Mouse (Mus musculus): ENCODE measurements around the gene Dpysl5. TPM values are rescaled to one million over a fixed set of nuclear protein-coding genes. Genes with fewer than 3 reads are reported as not detected.

The Dpysl5 gene
- 8.7 and 10.4 TPM in 2 replicates for polyA plus RNA-seq (2014; fragmentation: Nextera tagmentation; extraction: Ambion mirVana)

GRCm38 (mm10) chr5:30711147-30712001, at the start of gene Dpysl5:
Gene Dpysl5, plus strand, starts transcription at chr5:30711564.
- Histone ChIP-seq H3K9ac (ENCODE audit: low read length) (peak within 1 kb of the TSS; percentile 23; the same call in 1 of the 2 replicates), H3K9me3 (ENCODE audit: control insufficient read depth, low read length) (no peaks in the 10 kb centered on the region), H3K4me1 (replicated peaks; ENCODE audit: control insufficient read depth, insufficient read depth, low read length) (peaks cover 16% of the 10 kb centered on the region), H3K36me3 (ENCODE audit: control insufficient read depth, insufficient read depth, low read length) (no peaks in the 10 kb centered on the region), H3K27ac (ENCODE audit: low read depth) (no peak within 1 kb of the TSS), H3K27me3 (replicated peaks; ENCODE audit: control insufficient read depth, insufficient read depth, low read length) (peaks cover 58% of the 10 kb centered on the region), H3K4me2 (ENCODE audit: low read length) (peak within 1 kb of the TSS; percentile 83), H3K4me3 (ENCODE audit: low read depth, low read length) (peak within 1 kb of the TSS; percentile 41)
- DNase-seq (ENCODE audit: low spot score) (peak; percentile 79), ATAC-seq (replicated peaks; ENCODE audit: low FRiP score, low TSS enrichment, low read depth) (peak; percentile 85)
- WGBS = under 1% methylated on average over 69 of the region's 71 CpGs

GRCm38 (mm10) chr5:30665360-30665759, 46.0 kb upstream of the Dpysl5 start:
- WGBS = 89% methylated on average over 9 of the region's 9 CpGs
- DNase-seq (ENCODE audit: low spot score) = no peak
- Histone ChIP-seq H3K27me3 (replicated peaks; ENCODE audit: control insufficient read depth, insufficient read depth, low read length) (no peaks in the 10 kb centered on the region), H3K4me1 (replicated peaks; ENCODE audit: control insufficient read depth, insufficient read depth, low read length) (peaks cover 9% of the 10 kb centered on the region), H3K9me3 (ENCODE audit: control insufficient read depth, low read length) (no peaks in the 10 kb centered on the region), H3K36me3 (ENCODE audit: control insufficient read depth, insufficient read depth, low read length) (peaks cover 12% of the 10 kb centered on the region), H3K4me2 (ENCODE audit: low read length) (no peak overlapping the region), H3K27ac (ENCODE audit: low read depth) (no peak overlapping the region), H3K4me3 (ENCODE audit: low read depth, low read length) (no peak overlapping the region), H3K9ac (ENCODE audit: low read length) (no peak overlapping the region)
- no peak for ATAC-seq (replicated peaks; ENCODE audit: low FRiP score, low TSS enrichment, low read depth)

GRCm38 (mm10) chr5:30665968-30666367, 45.4 kb upstream of the Dpysl5 start:
- 64% methylated on average over 6 of the region's 6 CpGs for WGBS

GRCm38 (mm10) chr5:30666391-30667195, 44.8 kb upstream of the Dpysl5 start, which contains the start of gene Cenpa:
Gene Cenpa, plus strand, starts transcription at chr5:30666777.
- peak within 1 kb of the TSS; percentile 81 for H3K9ac ChIP-seq (ENCODE audit: low read length)
- H3K4me3 ChIP-seq (ENCODE audit: low read depth, low read length) = peak within 1 kb of the TSS; percentile 92
- no peaks in the 10 kb centered on the region for H3K27me3 ChIP-seq (replicated peaks; ENCODE audit: control insufficient read depth, insufficient read depth, low read length)
- peak; percentile 88 for DNase-seq (ENCODE audit: low spot score)
- no peaks in the 10 kb centered on the region for H3K9me3 ChIP-seq (ENCODE audit: control insufficient read depth, low read length)
- H3K4me1 ChIP-seq (replicated peaks; ENCODE audit: control insufficient read depth, insufficient read depth, low read length) = peaks cover 9% of the 10 kb centered on the region
- peak within 1 kb of the TSS; percentile 75 for H3K27ac ChIP-seq (ENCODE audit: low read depth)
- H3K36me3 ChIP-seq (ENCODE audit: control insufficient read depth, insufficient read depth, low read length) = peaks cover 25% of the 10 kb centered on the region
- peak within 1 kb of the TSS; percentile 77 for H3K4me2 ChIP-seq (ENCODE audit: low read length)
- under 1% methylated on average over 40 of the region's 40 CpGs for WGBS
- peak; percentile 93 for ATAC-seq (replicated peaks; ENCODE audit: low FRiP score, low TSS enrichment, low read depth)

More at GRCm38 (mm10) chr5:30665968-30666367, 45.4 kb upstream of the Dpysl5 start:
- no peak for DNase-seq (ENCODE audit: low spot score)
- Histone ChIP-seq H3K4me2 (ENCODE audit: low read length) (peak overlapping the region; percentile 77), H3K9ac (ENCODE audit: low read length) (peak overlapping the region; percentile 81; the same call in 1 of the 2 replicates), H3K4me3 (ENCODE audit: low read depth, low read length) (peak overlapping the region; percentile 92; the same call in 1 of the 2 replicates), H3K4me1 (replicated peaks; ENCODE audit: control insufficient read depth, insufficient read depth, low read length) (peaks cover 9% of the 10 kb centered on the region), H3K27ac (ENCODE audit: low read depth) (peak overlapping the region; percentile 54; the same call in 1 of the 2 replicates), H3K36me3 (ENCODE audit: control insufficient read depth, insufficient read depth, low read length) (peaks cover 19% of the 10 kb centered on the region), H3K27me3 (replicated peaks; ENCODE audit: control insufficient read depth, insufficient read depth, low read length) (no peaks in the 10 kb centered on the region), H3K9me3 (ENCODE audit: control insufficient read depth, low read length) (no peaks in the 10 kb centered on the region)
- ATAC-seq (replicated peaks; ENCODE audit: low FRiP score, low TSS enrichment, low read depth) = no peak

GRCm38 (mm10) chr5:30667215-30667614, 44.1 kb upstream of the Dpysl5 start:
- Histone ChIP-seq H3K9me3 (ENCODE audit: control insufficient read depth, low read length) (no peaks in the 10 kb centered on the region), H3K36me3 (ENCODE audit: control insufficient read depth, insufficient read depth, low read length) (peaks cover 31% of the 10 kb centered on the region), H3K9ac (ENCODE audit: low read length) (peak overlapping the region; percentile 81), H3K27ac (ENCODE audit: low read depth) (peak overlapping the region; percentile 75), H3K27me3 (replicated peaks; ENCODE audit: control insufficient read depth, insufficient read depth, low read length) (no peaks in the 10 kb centered on the region), H3K4me2 (ENCODE audit: low read length) (peak overlapping the region; percentile 77), H3K4me3 (ENCODE audit: low read depth, low read length) (peak overlapping the region; percentile 92), H3K4me1 (replicated peaks; ENCODE audit: control insufficient read depth, insufficient read depth, low read length) (peaks cover 9% of the 10 kb centered on the region)
- ATAC-seq (replicated peaks; ENCODE audit: low FRiP score, low TSS enrichment, low read depth) = no peak
- under 1% methylated on average over 13 of the region's 13 CpGs for WGBS
- no peak for DNase-seq (ENCODE audit: low spot score)

GRCm38 (mm10) chr5:30667686-30668085, 43.7 kb upstream of the Dpysl5 start:
- Histone ChIP-seq H3K4me3 (ENCODE audit: low read depth, low read length) (peak overlapping the region; percentile 92), H3K9me3 (ENCODE audit: control insufficient read depth, low read length) (no peaks in the 10 kb centered on the region), H3K27ac (ENCODE audit: low read depth) (no peak overlapping the region), H3K36me3 (ENCODE audit: control insufficient read depth, insufficient read depth, low read length) (peaks cover 36% of the 10 kb centered on the region), H3K4me2 (ENCODE audit: low read length) (peak overlapping the region; percentile 77), H3K4me1 (replicated peaks; ENCODE audit: control insufficient read depth, insufficient read depth, low read length) (peaks cover 9% of the 10 kb centered on the region), H3K27me3 (replicated peaks; ENCODE audit: control insufficient read depth, insufficient read depth, low read length) (no peaks in the 10 kb centered on the region), H3K9ac (ENCODE audit: low read length) (peak overlapping the region; percentile 81)
- DNase-seq (ENCODE audit: low spot score) (no peak), ATAC-seq (replicated peaks; ENCODE audit: low FRiP score, low TSS enrichment, low read depth) (no peak)
- WGBS = 8% methylated on average over 3 of the region's 3 CpGs

- peaks cover 9% of the 10 kb centered on the region for H3K4me1 ChIP-seq (replicated peaks; ENCODE audit: control insufficient read depth, insufficient read depth, low read length)
- H3K9me3 ChIP-seq (ENCODE audit: control insufficient read depth, low read length) = no peaks in the 10 kb centered on the region
- 90% methylated on average over 9 of the region's 9 CpGs for WGBS
- 0 out of 2 replicates have a peak overlapping the region, but pooled peaks have one; percentile 92 for H3K4me3 ChIP-seq (ENCODE audit: low read depth, low read length)
- ATAC-seq (replicated peaks; ENCODE audit: low FRiP score, low TSS enrichment, low read depth) (no peak), DNase-seq (ENCODE audit: low spot score) (no peak)
- peak overlapping the region; percentile 77 for H3K4me2 ChIP-seq (ENCODE audit: low read length)
- H3K36me3 ChIP-seq (ENCODE audit: control insufficient read depth, insufficient read depth, low read length) = peaks cover 48% of the 10 kb centered on the region
- no peaks in the 10 kb centered on the region for H3K27me3 ChIP-seq (replicated peaks; ENCODE audit: control insufficient read depth, insufficient read depth, low read length)
- no peak overlapping the region for H3K27ac ChIP-seq (ENCODE audit: low read depth)
- H3K9ac ChIP-seq (ENCODE audit: low read length) = no peak overlapping the region
Measured at GRCm38 (mm10) chr5:30668637-30669495, 42.5 kb upstream of the Dpysl5 start.

- Histone ChIP-seq H3K27me3 (replicated peaks; ENCODE audit: control insufficient read depth, insufficient read depth, low read length) (no peaks in the 10 kb centered on the region), H3K9me3 (ENCODE audit: control insufficient read depth, low read length) (no peaks in the 10 kb centered on the region), H3K27ac (ENCODE audit: low read depth) (no peak overlapping the region), H3K4me3 (ENCODE audit: low read depth, low read length) (no peak overlapping the region), H3K36me3 (ENCODE audit: control insufficient read depth, insufficient read depth, low read length) (peaks cover 53% of the 10 kb centered on the region), H3K4me1 (replicated peaks; ENCODE audit: control insufficient read depth, insufficient read depth, low read length) (peaks cover 9% of the 10 kb centered on the region), H3K4me2 (ENCODE audit: low read length) (no peak overlapping the region), H3K9ac (ENCODE audit: low read length) (no peak overlapping the region)
- ATAC-seq (replicated peaks; ENCODE audit: low FRiP score, low TSS enrichment, low read depth) (no peak), DNase-seq (ENCODE audit: low spot score) (no peak)
- 78% methylated on average over 3 of the region's 3 CpGs for WGBS
Measured at GRCm38 (mm10) chr5:30669496-30669830, 41.9 kb upstream of the Dpysl5 start.

Measured in intestine, embryonic 14.5 days (tissue).